Mouse (Mus musculus): ENCODE measurements around the gene Nav1.
A peak's percentile ranks its signal among the peaks of the same experiment; 100 is the strongest.

Gene Nav1

DNA sequence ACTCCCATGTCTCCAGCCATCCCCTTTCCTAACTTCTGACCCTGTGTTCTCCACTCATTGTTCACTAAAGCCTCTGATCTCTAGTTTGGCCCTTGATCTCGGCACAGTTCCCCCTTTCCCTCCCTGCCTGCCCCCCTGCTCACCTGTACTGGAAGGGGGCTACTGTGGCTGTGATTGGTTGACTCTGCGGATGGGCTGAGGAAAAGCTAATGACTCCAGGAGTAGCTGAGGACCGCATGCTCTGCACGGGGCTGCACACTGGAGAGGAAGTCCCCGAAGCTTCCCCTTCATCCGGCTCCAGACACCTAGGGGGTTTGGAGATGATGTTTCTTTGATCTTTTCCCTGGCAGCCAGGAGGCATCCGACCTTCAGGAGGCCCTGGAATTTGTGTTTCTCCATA is at the start of gene Nav1:
Gene Nav1, minus strand, starts transcription at position 277 of the 400 bp plus-strand sequence.
- DNase-seq = no peak

DNA sequence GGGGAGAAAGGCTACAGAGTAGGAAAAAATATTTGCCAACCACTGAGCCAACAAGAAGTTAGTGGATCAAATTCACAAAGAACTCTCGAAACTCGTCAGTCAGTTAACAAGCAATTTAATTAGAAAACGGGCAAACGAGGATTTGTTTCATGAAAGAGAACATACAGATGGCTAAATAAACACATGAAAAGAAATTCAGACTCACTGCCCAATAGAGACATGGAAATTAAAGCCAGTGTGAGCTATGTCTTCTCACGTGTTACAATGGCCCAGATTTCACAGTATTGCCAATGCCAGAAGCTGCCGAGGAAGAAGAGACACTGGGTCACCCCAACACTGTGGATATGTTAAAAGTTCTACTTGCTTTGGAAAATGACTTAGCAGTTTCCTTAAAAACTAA is 46.8 kb upstream of the Nav1 start:
- no peak for DNase-seq

DNA sequence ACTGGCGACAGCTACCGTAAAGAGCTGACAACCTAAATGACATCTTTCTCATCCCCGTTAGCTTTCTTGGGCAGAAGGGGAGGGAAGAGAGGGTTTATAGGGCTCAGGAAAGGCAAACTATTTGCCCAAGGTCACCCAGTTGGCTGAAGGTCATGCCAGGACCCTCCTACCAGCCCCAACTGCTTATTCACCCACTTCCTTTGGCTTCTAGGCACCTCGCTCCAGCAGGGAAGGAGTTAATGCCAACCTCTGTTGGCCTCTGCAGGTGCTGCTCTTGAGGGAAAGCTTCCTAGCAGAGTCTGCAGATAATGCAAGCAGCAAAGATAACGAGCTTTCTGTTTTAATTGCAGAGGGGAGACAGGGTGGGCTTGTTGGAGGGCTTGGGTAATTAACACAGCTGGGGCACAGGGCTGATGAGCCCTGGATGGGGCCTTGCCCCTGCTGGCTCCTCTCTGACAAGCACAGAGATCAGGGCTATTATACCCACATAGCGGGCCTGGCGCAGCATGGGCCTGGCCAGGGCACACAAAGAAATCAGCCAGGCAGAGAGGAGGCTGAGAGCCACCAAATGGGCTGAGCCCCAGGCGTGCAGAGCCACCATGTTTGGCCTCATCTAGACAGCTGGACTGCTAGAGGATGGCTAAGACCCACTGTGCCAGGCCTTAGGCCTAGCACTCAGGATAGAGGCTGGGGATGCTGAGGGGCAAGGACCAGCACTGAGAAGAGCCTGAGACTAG is 38.5 kb upstream of the Nav1 start:
- DNase-seq = no peak

DNA sequence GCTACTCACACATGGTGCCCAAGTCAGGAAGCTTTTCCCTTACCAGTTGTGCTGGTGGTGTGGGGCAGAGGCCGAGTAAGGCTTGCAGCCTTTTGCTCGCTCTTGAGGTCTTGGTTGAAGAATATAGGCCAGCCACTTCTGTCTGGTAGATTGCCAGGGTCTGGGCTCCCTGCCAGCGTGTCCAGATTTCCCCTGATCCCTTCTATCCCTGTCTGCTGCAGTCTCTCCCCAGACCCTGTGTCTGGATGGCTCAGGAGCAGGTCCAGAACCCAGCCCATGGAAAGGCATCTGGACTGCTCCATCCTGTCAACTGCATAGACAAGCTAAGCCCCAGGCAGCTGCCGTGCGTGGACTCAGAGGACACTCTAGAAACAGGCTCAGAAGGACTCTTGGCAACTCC is 37.0 kb upstream of the Nav1 start:
- DNase-seq = peak; percentile 43

DNA sequence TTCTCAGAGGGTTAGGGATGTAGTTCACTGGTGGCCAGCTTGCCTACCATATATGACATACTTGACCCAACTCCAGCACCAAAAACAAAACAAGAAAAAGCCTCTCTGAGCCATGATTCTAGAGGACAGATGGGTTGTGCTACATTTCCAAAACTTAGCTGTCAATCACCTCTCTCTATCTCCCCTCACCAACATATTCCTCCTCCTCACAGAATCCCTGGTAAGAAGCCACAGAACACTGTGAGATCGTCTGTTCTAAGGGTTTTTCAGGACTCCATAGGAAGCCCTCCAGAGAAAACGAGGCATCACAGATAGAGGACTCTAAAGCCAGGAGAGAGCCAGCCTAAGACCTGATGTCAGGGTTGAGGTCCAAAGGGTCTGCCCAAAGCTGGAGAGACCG is 36.6 kb upstream of the Nav1 start:
- no peak for DNase-seq

DNA sequence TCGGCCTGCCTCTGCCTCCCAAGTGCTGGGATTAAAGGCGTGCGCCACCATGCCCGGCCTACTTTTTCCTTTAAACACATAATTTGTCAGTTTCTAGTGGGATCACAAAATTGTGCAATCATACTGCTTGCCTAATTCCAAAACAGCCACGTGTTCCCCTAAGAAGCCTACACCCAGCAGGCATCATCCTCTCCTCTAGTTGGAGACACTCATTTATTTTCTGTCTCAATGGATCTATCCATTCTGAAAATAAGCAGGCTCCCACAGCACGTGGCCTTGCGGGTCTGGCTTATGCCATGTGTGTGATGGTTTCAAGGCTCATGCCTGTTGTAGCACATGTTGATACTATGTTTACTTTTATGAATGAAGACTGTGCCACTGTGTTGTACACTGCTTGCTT is 32.8 kb upstream of the Nav1 start:
- DNase-seq = no peak

DNA sequence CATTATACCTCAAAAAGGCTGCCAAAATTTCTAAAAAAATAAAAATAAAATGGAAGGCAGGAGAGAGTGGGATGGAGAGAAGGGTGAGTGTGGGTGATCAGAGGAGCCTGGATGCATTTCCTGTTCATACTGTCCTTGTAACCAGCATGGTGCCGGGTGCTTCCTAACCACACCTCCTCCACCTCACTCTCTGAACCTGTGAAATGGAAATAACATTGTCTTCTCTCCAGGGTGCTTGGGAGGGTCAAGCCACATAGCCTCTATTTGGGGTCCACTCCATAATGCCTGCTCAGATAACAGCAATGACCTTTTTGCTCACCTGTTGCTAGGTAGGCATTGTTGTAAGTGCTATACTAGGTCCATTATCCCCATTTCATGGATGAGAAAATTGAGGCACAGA is 32.0 kb upstream of the Nav1 start:
- DNase-seq = no peak

DNA sequence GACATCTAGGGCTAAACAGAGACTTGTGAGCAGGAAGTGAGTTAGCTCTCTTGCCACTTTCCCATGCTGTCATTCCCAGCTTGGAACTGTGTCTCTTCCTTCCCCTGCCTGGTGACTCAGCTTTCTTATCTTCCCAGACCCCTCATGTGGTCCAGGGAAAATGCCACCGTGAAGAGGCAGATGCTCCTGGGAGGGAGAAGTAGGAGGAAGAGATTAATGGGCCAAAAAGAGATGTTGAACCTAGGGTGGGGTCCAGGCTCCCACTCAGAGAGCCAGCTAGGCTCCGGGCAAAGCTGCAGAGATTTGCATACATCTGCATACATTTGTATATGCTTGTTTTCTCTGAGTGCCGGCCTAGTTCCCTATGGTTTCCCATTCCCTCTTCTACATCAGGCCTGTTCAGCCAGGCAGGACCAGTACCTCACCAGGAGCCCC is 30.5 kb upstream of the Nav1 start:
- no peak for DNase-seq

DNA sequence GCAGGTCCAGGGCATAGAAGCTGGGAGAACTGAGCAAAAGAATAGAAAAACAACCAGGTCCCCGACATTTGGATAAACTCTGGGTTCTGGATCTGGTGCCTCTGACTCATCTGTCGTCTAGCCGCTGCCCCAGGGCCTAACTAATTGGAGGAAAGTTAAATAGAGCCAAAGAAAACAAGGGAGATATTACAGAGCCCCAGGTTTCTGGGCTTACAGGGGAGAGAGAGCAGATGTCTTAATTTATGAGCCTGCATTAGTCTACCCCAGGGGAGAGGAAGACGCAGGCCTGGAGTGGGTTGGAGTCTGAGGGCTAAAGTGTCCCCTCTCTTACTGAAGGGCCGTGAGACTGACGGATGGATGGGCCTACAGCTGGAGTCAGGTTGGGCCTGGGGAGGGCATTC is 29.0 kb upstream of the Nav1 start:
- no peak for DNase-seq

DNA sequence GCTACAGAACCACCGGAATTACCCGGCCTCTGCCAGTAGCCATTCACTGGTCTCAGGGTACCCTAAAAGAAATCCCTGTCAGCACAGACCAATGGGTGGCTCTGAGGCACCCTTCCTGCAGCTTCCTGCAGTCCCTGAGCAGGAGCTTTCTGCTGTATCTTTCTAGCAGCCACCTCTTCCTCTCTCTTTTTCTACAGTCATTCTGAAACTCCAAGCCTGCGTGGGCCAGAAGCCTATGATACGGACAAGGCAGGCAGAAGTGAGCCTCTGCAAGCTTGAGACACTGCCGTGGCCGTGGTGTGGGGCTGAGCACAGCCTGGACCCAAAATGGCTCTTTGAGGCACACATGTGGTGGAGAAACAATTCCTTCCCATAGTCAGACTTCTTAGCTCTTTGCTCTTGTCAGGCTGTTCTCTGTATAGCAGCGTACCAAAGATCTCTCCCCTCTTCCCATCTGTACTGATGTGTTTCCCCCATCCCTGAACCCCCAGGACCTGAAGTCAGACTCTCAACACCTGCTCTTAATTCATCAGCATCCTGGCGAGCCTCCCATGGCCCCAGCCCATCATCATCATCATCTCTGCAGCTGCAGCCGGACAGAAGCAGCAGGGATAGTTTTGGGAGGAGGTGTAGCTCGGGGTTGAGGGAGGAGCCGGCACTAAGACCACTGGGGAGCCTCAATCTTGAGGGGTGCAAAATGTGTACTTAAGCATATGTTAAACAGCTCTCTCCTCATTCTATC is 28.4 kb upstream of the Nav1 start:
- DNase-seq = no peak

DNA sequence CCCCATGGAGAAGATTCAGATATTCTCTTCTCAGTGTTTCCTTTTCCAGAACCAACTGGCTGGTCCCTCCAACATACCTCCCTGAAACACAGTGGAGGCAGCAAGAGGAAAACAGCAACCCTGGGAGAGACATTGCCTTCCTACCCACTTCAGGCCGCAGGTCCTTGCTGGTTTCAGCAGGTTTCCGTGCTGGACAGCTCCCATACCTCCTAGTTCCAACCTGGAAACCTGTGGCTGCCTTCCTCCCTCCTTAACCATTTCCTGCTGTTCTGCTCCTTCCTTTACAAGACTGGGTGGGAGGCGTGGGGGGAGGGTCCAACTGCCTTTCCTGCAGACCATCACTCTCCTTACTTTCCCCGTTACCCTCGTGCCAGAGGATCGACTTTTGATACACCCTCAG is 27.7 kb upstream of the Nav1 start:
- peak; percentile 48 for DNase-seq

DNA sequence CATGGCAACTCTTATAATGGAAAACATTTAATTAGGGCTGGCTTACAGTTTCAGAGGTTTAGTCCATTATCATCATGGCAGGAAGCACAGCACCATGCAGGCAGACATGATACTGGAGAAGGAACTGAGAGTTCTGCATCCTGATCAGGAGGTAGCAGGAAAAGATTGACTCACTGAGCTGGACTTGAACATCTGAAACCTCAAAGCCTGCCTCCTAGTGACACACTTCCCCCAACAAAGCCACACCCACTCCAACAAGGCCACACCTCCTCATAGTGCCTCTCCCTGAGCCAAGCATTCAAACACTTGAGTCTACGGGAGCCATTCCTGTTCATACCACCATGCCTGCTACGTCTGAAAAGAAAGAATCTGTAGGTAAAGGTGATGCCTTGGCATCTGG is 26.8 kb upstream of the Nav1 start:
- no peak for DNase-seq

DNA sequence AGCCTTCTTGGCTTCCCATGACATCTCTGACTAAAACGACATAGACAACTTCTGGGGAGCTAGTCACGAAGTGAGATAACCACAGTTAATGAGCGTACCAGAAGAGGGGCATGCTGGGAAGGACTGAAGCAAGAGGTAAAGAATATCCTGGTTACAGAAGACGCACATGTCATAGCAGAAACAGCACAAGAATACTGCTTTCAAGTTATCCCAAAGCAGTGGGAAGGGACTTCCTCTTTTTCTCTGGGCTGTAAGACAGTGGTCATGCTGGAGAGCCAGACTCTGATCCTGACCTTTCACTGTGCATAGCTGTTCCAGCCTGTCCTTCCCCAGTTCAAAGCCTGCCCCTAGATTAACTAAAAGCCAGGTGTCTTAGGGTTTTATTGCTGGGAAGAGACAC is 26.4 kb upstream of the Nav1 start:
- DNase-seq = no peak

DNA sequence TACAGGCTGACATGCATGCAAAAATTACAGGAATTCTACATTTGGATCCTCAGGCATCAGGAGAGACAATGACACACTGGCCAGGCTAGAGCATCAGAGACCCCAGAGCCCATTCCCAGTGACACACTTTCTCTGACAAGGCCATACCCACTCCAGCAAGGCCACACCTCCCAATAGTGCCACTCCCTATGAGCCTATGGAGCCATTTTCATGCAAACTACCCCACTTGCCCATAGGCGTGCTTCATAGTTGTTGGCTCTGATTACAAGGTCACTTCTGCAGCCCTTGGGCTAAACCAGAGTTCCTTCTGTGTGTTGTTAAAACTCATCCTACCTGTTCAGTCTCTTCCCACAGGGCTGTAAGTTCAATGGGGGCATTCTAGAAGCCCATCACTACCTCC is 25.1 kb upstream of the Nav1 start:
- no peak for DNase-seq

DNA sequence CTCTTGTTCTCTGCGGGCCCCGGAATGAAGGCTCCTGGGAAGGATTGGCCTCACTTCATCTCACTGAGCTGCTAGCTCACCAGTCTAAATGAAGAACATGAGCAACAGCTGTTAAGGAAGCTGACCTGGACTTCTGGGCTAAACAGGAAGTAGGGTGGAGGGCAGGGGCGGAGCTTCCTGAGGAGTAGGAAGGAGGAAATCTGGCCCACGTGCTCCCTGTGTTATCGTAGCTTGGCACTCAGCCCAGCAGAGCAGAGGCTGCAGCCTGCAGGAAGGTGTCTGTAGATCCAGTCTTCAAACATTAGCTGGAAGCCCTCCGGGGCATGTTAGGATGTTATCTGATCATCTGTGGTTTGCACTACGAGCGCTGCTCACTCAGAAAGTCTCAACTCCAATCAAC is 24.4 kb upstream of the Nav1 start:
- peak; percentile 93 for DNase-seq

DNA sequence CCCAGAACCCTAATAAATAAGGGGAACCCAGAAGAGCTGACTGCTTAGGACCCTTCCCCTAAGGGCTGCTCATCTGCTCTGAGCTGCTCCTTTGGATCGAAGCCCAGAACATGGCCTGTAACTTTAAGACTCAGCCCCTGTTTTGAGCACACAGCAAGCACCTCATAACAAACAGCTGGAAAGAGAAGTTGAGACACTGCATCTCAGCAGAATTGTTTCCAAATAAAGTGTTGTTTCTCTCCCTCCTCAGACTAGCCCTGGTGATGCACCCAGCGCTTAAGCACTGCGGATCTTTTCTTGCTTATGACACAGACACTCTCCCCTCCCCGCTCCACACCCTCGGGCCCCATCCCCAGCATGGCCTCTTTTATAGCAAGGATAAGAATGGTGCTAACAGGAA is 22.8 kb upstream of the Nav1 start:
- DNase-seq = no peak

DNA sequence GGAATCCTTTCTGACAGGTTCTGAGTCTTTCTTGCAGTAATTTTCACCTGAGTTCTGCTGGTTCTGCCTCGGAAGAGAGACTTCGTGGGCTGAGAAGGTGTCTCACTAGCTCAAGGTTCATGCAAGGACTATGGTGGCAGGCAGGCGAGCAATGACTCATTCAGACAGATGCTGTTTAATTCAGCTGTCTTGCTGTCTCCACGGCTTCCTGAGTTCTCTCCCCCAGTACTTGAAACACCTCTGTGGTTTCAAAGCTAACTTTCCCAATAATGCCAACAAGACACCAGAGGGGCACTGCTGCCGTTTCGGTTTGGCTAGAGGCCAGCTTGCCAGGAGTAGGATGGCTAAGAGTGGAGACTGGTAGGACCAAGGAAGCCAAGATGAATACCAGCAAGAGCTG is 19.1 kb upstream of the Nav1 start:
- no peak for DNase-seq

DNA sequence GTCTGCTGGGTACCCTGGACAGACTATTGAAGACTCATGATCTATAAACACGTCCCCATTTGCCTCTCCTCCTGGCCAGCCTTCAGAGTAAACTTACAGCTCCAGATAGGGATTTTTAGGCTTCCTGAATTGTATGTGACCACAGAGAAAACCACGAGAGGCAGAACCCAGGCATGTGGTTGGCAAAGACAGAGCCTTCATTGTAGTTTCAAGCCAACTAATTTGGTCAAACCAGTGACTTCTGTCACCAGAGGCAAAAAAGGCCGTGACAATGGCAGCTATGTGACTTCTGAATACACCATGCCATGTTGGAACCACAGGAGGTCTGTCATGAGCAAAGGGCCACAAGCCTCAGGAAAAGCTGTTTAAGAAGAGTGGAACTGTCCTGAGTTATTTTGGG is 18.6 kb upstream of the Nav1 start:
- DNase-seq = no peak

DNA sequence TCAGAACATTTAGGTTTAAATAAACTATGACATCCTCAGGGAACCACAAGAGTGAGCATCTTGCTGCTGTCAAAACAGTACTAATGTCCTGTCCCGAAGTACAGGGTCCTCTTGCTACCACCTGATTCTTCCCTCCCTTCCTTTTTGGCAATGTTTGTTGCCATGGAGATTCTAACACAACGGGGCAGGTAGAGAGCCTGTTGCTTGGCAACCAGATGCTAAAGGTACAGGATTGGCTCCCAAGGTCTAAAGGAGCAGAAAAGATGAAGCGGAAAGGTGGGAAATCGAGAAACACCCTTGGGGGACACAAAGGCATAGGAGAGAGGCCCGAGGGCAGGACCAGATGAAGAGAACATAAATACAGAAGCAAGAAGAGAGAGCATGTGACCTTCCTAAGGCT is 17.6 kb upstream of the Nav1 start:
- DNase-seq = no peak

DNA sequence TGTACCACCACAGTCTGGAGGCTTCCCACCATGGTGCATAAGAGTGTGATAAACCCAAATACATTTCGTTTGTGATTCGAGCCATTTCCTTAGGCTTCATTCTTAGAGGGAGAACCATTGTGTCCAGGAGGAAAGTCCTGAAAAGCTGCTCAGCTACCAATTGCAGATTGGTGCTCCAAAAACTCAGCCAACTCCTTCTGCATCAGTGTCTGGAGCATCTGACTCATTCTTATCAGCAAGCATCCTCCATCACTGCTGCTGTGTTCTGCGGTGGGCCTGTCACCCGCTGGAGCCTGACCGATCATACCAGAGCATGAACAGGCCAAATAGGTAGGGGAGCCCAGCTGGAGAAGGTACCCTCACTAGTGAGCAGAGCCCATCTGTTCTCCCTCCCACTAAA is 16.0 kb upstream of the Nav1 start:
- DNase-seq = no peak

DNA sequence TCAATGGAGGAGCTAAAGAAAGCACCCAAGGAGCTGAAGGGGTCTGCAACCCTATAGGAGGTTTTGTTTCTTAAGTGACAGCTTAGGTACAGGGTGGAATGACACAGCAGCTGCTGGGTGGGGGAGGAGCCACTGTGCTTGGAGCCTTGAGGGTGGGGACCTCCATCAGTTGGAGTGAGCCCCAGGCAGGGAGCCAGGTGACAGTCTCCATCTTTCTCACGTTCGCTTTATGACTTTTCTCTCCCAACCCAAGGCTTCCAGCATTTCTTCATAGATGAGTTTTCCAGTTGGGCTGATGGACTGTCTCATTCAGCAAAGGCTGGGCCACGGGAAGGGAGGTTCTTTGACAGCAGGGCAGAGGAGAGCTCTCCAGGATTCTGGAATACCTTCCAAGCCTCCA is 14.2 kb upstream of the Nav1 start:
- no peak for DNase-seq

DNA sequence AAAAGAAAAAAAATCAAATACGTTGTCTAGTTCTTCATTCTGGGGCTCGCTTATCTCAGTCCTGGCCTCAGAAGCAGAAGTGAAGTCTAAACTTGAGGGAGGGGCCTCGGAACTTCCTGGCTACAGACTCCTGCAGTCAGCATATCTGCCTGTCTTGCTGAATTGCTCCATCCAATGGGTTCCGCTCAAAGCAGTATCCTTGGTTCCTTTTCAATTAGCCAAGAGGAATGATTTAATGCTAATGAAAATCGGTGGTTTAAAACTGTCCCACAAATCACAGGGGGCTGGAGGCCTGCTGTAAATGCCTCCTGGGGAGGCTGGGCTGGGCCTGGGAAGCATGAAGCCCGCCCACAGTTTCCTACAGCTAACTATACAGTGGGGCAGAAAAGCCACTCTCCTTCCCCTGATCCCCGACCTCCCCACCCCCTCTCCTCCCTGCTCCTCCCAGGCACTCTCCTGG is 12.9 kb upstream of the Nav1 start:
- DNase-seq = peak; percentile 60

DNA sequence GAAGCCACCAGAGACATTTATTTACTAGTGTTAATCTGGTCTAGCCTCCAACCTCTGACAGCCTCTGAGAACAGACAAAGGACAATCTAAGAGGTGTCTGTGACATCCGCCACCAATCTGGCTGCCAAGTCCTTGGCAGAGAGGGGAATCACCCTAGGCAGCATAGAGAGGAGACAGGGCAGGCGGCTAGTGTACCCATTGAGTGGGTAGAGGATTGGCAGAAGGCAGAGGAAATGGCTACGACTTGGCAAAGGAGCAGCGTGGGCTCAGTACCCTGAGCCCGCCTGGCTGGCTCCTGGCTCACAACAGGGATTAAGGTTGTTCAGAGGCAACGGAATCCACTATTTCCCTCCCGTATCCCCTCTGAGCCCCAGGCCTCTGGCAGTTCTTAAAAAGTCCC is 12.0 kb upstream of the Nav1 start:
- no peak for DNase-seq

DNA sequence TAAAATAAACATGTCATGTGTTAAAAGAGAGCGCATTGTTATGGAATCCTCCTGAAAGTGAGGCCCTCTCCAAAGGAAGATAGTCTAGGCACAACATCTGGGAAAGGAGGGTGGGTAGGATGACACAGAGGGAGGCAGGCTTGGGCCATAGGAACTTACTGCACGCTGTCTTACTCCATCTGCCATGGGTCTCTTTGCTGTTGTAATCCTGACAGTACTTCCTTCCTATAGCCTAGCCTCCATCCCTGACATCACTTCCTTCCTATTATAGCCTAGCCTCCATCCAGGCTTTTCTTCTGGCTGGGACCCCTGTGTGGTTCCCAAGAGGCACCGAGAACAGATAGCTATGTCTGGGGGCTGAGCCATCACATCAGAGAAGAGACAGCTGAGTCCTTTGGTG is 10.2 kb upstream of the Nav1 start:
- no peak for DNase-seq

All from kidney, postnatal 14 days (tissue).